Mouse (Mus musculus): ENCODE results near the gene Mettl4.
"Not testable (repeated sequence)": the region's sequence is repeated elsewhere in the genome, so short reads cannot be mapped to it uniquely, and the experiment has no call there.

DNA sequence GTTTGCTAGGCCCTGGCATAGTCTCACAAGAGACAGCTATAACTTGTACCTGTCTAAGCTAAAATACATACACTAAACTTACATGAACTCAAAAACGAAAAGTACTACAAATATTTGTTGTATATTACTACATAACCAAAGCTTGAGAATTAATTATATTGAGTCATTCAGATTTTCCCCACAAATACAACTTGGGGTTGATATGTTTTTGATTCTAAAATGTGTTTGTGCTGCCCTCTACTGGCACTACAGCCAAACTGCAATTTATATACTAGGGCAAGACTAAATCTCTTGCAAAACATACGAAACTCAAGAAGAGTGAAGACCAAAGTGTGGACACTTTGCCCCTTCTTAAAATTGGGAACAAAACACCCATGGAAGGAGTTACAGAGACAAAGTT lies 19.4 kb downstream of the Mettl4 start:
- TF ChIP-seq CTCF (IDR thresholded peaks at IDR 0.05; ENCODE audit: low read depth, low read length); POLR2A (IDR thresholded peaks at IDR 0.05; ENCODE audit: borderline replicate concordance, low read depth, low read length): not testable (repeated sequence)
